Mouse (Mus musculus) inflammation-experienced regulatory T-cells, adult 6 months (primary cell): ENCODE measurements around the gene Tmem231. TPM values are rescaled to one million over a fixed set of nuclear protein-coding genes. Genes with fewer than 3 reads are reported as not detected.

Experiments
- polyA plus RNA-seq, 3 experiments: library from polyadenylated mRNA; unstranded; fragments of 100-300 nt; shearing (Covaris generic); gene quantifications; one replicate each; pipeline ENCODE4 v1.2.1; 2017

The Tmem231 gene
- polyA plus RNA-seq, 3 experiments from 2014 or later = 0.97 to 2.0 (median 1.7) TPM

Other genes starting within 250 kb of the Tmem231 start
- gene Ctrb1, start 242.9 kb downstream of the Tmem231 start, polyA plus RNA-seq = not detected
- gene Bcar1, start 190.1 kb downstream of the Tmem231 start, polyA plus RNA-seq = under 1 TPM in 2 of 3 experiments, not detected in 1; 0.17 to 0.25 TPM
- 100 to 1,000 TPM; 110 to 121 (median 120) TPM for gene Cfdp1, start 79.6 kb downstream of the Tmem231 start, polyA plus RNA-seq
- gene Tmem170, start 57.1 kb downstream of the Tmem231 start, polyA plus RNA-seq = 1 to 10 TPM; 5.2 to 7.5 (median 7.2) TPM
- not detected for gene Chst5, start 23.4 kb downstream of the Tmem231 start, polyA plus RNA-seq
- 100 to 1,000 TPM; 252 to 286 (median 255) TPM for gene Gabarapl2, start 6.8 kb upstream of the Tmem231 start, polyA plus RNA-seq
- gene Adat1, start 58.4 kb upstream of the Tmem231 start, polyA plus RNA-seq = 1 to 10 TPM; 2.7 to 7.7 (median 6.8) TPM
- 100 to 1,000 TPM; 147 to 171 (median 151) TPM for gene Kars, start 77.4 kb upstream of the Tmem231 start, polyA plus RNA-seq
- 10 to 100 TPM in 2 of 3 experiments, 1 to 10 TPM in 1; 7.7 to 10.3 (median 10.2) TPM for gene Terf2ip, start 77.5 kb upstream of the Tmem231 start, polyA plus RNA-seq
- gene Gm6793, start 81.2 kb upstream of the Tmem231 start, polyA plus RNA-seq = 1 to 10 TPM in 2 of 3 experiments, under 1 TPM in 1; 0.58 to 1.4 (median 1.1) TPM